15 mouse cellular contexts compared by ENCODE assay signal in genomic region chr4:56811642-56812041, GRCm38 (mm10).
"Had no signal": no experiment of that assay in that cellular context is flagged by ENCODE, and none has a peak within 500 bp of the region (broad histone marks: within the 10 kb centered on the region; RNA-seq: fewer than 3 reads in every experiment).

No protein-coding gene starts in this region.

- H3K27ac ChIP-seq: neural tube, embryonic 15.5 days; stomach, embryonic 15.5 days; stomach, postnatal 0 days had no signal

- H3K4me2 ChIP-seq: neural tube, embryonic 15.5 days; stomach, embryonic 15.5 days had no signal

- DNase-seq: retina, postnatal 1 day; right cerebral cortex, adult 18-20 months; right cerebral cortex, postnatal 14 days; right cerebral cortex, postnatal 25 days; right cerebral cortex, postnatal 4 days; spleen, adult 18-20 months; thymus, adult 18-20 months; thymus, adult 2 months; thymus, postnatal 14 days; thymus, postnatal 25 days; thymus, postnatal 36 days; thymus, postnatal 4 days had no signal

- H3K9me3 ChIP-seq: neural tube, embryonic 15.5 days; stomach, embryonic 15.5 days had no signal

- H3K4me1 ChIP-seq: neural tube, embryonic 15.5 days; stomach, embryonic 15.5 days had no signal

- H3K4me3 ChIP-seq: neural tube, embryonic 15.5 days; stomach, embryonic 15.5 days had no signal

- H3K9ac ChIP-seq: neural tube, embryonic 15.5 days; stomach, embryonic 15.5 days had no signal

- H3K27me3 ChIP-seq: neural tube, embryonic 15.5 days; stomach, embryonic 15.5 days had no signal
